Mouse (Mus musculus) liver, embryonic 14.5 days (tissue): Measurements from ENCODE around the gene Zfp709. TPM values are rescaled to one million over a fixed set of nuclear protein-coding genes. Genes with fewer than 3 reads are reported as not detected.
"Not testable (repeated sequence)": the region's sequence is repeated elsewhere in the genome, so short reads cannot be mapped to it uniquely, and the experiment has no call there.

Experiments used
- ATAC-seq: fragments of 200-750 bp; cut with Nextera tagmentation; 2 replicates; pipeline ENCODE4 v1.8.0; 2017; ENCODE audit warnings: moderate number of reproducible peaks, mild to moderate bottlenecking, moderate library complexity; ENCODE audit not compliant: insufficient read depth
- DNase-seq, 3 experiments: peaks; one replicate each; pipeline ENCODE4 v3.0.0-alpha.2; 2012 to 2013; ENCODE audit warnings: low read depth in 3 of 3, low spot score in 3 of 3
- H3K27ac ChIP-seq: fragments of 300-500 bp; sonication (generic); 2 replicates; pipeline ENCODE4 v1.5.1; 2014; ENCODE audit warnings: moderate library complexity, mild to moderate bottlenecking, control low read depth, inconsistent platforms
- H3K27me3 ChIP-seq: fragments of 300-500 bp; sonication (generic); 2 replicates; pipeline ENCODE4 v1.6.1; 2014; ENCODE audit warnings: mild to moderate bottlenecking, low read length, moderate library complexity; ENCODE audit not compliant: control insufficient read depth, insufficient read depth
- H3K36me3 ChIP-seq: fragments of 300-500 bp; sonication (generic); replicated peaks from 2 replicates; pipeline ENCODE4 v1.6.1; 2014; ENCODE audit warnings: low read depth; ENCODE audit not compliant: control insufficient read depth, insufficient read depth
- H3K4me1 ChIP-seq, 2 experiments: fragments of 200-500 bp in 1 of 2; fragments of 300-500 bp in 1 of 2; sonication (generic) in 1 of 2; replicated peaks; 2 replicates each; pipeline ENCODE4 v1.6.1; 2012 to 2014; ENCODE audit warnings: antibody characterized with exemption in 1 of 2, inconsistent platforms in 1 of 2, low read length in 1 of 2; ENCODE audit not compliant: control insufficient read depth in 2 of 2, insufficient read depth in 2 of 2
- H3K4me2 ChIP-seq: fragments of 300-500 bp; sonication (generic); 2 replicates; pipeline ENCODE4 v1.6.1; 2014; ENCODE audit warnings: low read depth, mild to moderate bottlenecking, control low read depth, moderate library complexity
- H3K4me3 ChIP-seq, 2 experiments: fragments of 200-500 bp in 1 of 2; fragments of 300-500 bp in 1 of 2; sonication (generic) in 1 of 2; 2 replicates each; pipeline ENCODE4 v1.5.1; 2012 to 2014; ENCODE audit warnings: low read depth in 2 of 2, low read length in 2 of 2, mild to moderate bottlenecking in 2 of 2, control low read depth in 1 of 2, inconsistent platforms in 1 of 2, moderate library complexity in 1 of 2; ENCODE audit not compliant: insufficient read depth in 1 of 2
- H3K9ac ChIP-seq: fragments of 300-500 bp; sonication (generic); replicated peaks from 2 replicates; pipeline ENCODE4 v1.6.1; 2014; ENCODE audit warnings: mild to moderate bottlenecking, control low read depth, moderate library complexity
- H3K9me3 ChIP-seq: fragments of 300-500 bp; sonication (generic); 2 replicates; pipeline ENCODE4 v1.6.1; 2016; ENCODE audit warnings: low read length, mixed read lengths; ENCODE audit not compliant: control insufficient read depth
- CTCF ChIP-seq: IDR thresholded peaks from 2 replicates; pipeline ENCODE4 v1.5.1; 2016; ENCODE audit warnings: antibody characterized with exemption, low read depth, control low read depth
- EP300 ChIP-seq: IDR thresholded peaks from 2 replicates; pipeline ENCODE4 v1.6.1; 2016; ENCODE audit warnings: antibody characterized with exemption, low read depth
- WGBS: fragments of 180-500 bp; shearing (Covaris S2); extraction: QIAGEN DNeasy Blood & Tissue Kit; methylation state at CpG from one replicate; pipeline ENCODE4 v1.1.7; 2014; ENCODE audit not compliant: insufficient replicate concordance; 5-methylcytosine and 5-hydroxymethylcytosine counted together
- polyA plus RNA-seq, 2 experiments: library from polyadenylated mRNA; depleted of rRNA in 1 of 2; stranded (reverse) in 1 of 2; unstranded in 1 of 2; fragments of >200 nt; fragmentation: Nextera tagmentation in 1 of 2; extraction: Ambion mirVana in 1 of 2; gene quantifications; 2 replicates each; pipeline versions ENCODE4 v1.2.1 to v1.2.3; 2012 to 2014

Zfp709 gene
- polyA plus RNA-seq, 2 experiments: 0.55 to 1.7 TPM

DNA sequence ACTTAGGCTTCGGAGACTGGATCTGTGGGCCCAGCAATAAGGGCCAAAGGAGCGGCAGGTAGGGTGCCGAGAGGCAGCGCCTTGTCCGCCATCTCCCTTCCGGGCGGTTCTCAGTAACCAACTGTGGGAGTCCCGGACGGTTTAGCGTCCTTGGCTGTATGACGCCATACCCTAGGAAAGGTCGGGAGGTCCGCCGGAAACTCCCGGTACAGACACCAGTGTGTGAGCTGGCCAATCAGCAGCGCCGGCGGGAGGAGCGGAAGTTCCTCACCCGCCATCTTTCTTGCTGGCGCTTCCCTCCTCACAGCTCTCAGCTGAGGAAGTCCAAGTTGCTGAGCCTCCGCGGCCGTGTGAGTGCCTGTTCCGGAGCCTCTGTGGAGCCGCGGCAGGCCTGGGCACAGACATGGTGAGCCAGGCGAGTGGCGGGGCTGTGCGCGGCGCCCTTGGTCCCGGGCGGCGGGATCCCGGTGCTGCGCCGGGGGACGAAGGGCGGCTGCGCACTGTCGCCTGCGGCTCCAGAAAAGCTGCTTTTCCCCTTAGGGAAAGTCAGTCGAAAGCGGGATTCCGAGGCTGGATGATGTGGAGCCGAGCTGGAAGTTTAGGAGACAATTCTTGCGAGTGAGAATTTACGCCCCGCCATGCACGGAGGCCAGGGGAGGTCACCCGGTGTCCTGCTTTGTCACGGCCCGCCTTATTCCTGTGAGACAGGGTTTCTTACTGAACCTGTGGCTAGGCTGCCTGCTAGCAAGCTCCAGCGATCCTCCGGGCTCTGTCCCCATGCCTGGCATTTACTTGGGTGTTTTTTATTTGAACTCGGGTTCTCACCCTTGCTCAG, 41.0 kb downstream of the Zfp709 start:
- under 1% methylated on average over 57 of the region's 57 CpGs for WGBS
- Histone ChIP-seq H3K4me3 (peak overlapping the region; percentile 88 to 94), H3K9me3 (no peaks in the 10 kb centered on the region), H3K4me2 (peak overlapping the region; percentile 88), H3K27me3 (no peaks in the 10 kb centered on the region), H3K36me3 (no peaks in the 10 kb centered on the region), H3K27ac (peak overlapping the region; percentile 81), H3K9ac (peak overlapping the region; percentile 91), H3K4me1 (peaks cover 5 to 8% of the 10 kb centered on the region in 2 experiments)
- 0 out of 2 replicates have a peak, but pooled peaks have one; percentile 19 for TF ChIP-seq EP300
- no peak for TF ChIP-seq CTCF
- DNase-seq (peak; percentile 92 to 93 (median 92)), ATAC-seq (peak; percentile 99)

DNA sequence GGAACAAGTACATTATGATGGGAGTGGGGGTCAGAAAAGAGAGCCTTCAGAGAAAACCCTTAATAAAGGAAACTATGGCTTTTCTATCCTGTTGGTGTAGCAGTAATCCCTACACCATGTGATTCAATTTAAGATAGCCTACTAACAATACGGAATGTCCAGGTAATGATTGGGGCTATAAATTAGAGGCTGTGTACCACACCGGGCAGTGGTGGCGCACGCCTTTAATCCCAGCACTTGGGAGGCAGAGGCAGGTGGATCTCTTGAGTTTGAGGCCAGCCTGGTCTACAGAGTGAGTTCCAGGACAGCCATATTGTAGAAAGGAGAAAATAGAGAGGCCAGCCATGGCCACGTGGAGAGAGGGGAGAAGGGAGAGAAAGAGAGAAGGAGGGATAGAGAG, 44.0 kb downstream of the Zfp709 start:
- DNase-seq (no peak), ATAC-seq (no peak)
- TF ChIP-seq CTCF: no peak
- no peak for TF ChIP-seq EP300
- H3K36me3 ChIP-seq: peaks cover 17% of the 10 kb centered on the region
- H3K27me3 ChIP-seq: no peaks in the 10 kb centered on the region
- no peak overlapping the region for H3K9ac ChIP-seq
- no peak overlapping the region for H3K27ac ChIP-seq
- H3K4me1 ChIP-seq: peaks cover 7 to 9% of the 10 kb centered on the region in 2 experiments
- H3K4me3 ChIP-seq: no peak overlapping the region
- H3K4me2 ChIP-seq: no peak overlapping the region
- WGBS: 86% methylated on average over 5 of the region's 5 CpGs
- H3K9me3 ChIP-seq: no peaks in the 10 kb centered on the region

DNA sequence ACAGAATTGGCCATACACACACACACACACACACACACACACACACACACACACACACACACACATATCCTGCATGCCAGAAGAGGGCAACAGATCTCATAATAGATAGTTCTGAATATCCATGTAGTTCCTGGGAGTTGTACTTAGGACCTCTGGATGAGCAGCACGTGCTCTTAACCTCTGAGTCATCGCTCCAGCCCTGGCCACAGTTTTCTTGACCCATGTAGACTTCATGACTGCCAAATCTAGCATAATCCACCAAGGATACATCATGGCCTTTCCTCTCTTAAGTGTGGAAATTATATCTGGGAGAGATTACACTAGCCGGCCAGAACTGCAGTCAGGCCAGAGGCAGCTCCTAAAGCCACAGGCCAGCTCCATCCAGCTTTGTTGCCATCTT, 44.7 kb downstream of the Zfp709 start:
- Histone ChIP-seq H3K27ac (no peak overlapping the region), H3K4me1 (peaks cover 7 to 9% of the 10 kb centered on the region in 2 experiments), H3K4me3 (no peak overlapping the region), H3K9ac (no peak overlapping the region), H3K9me3 (no peaks in the 10 kb centered on the region), H3K36me3 (peaks cover 22% of the 10 kb centered on the region), H3K27me3 (no peaks in the 10 kb centered on the region), H3K4me2 (no peak overlapping the region)
- ATAC-seq (no peak), DNase-seq (no peak)
- WGBS: 87% methylated on average over 3 of the region's 3 CpGs
- TF ChIP-seq CTCF: no peak
- no peak for TF ChIP-seq EP300

DNA sequence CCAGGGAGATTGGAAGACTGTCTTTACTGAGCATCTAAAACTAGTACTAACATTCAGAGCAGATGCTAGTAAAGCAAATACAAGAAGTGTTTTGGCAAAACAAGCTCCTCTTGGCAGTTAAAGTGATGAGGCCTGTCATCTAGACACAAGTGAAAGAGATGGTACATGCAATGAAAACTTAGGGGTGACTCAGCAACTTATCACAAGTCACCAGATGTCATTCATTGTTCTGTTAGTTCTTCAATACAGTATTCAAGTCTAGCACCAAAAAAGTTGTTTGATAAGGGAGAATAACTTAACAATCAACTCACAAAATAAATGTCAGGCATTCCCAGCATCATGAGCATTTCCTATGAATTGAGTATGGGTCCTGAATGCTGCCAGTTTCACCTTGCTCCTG, 46.0 kb downstream of the Zfp709 start:
- TF ChIP-seq EP300: peak; percentile 57
- TF ChIP-seq CTCF: no peak
- ATAC-seq: no peak
- Histone ChIP-seq H3K4me1 (peaks cover 7 to 9% of the 10 kb centered on the region in 2 experiments), H3K4me3 (no peak overlapping the region), H3K27me3 (no peaks in the 10 kb centered on the region), H3K9ac (no peak overlapping the region; the same call in 1 of the 2 replicates), H3K9me3 (no peaks in the 10 kb centered on the region), H3K27ac (no peak overlapping the region), H3K36me3 (peaks cover 23% of the 10 kb centered on the region), H3K4me2 (no peak overlapping the region)
- DNase-seq: peak in 1 of 3 experiments; percentile 38

DNA sequence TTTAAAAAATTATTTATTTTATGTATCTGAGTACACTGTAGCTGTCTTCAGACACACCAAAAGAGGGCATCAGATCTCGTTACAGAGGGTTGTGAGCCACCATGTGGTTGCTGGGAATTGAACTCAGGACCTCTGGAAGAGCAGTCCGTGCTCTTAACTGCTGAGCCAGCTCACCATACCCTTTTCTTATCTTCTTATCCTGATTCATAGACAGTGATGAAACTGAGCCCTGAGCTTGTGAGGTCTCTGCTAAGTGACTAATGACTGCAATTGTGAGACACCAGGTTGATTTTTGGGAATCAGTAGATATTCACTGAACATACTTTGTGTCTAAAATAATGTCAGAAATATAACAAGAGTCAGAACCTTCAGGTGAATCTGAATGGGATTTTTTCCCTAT, 56.2 kb downstream of the Zfp709 start:
- not testable (repeated sequence) for H3K36me3 ChIP-seq, H3K4me3 ChIP-seq, ATAC-seq, H3K27ac ChIP-seq, H3K27me3 ChIP-seq, H3K9me3 ChIP-seq, H3K4me1 ChIP-seq, DNase-seq, H3K4me2 ChIP-seq, H3K9ac ChIP-seq
- 63% methylated on average over 2 of the region's 2 CpGs for WGBS
